Mouse (Mus musculus) embryonic facial prominence, embryonic 11.5 days (tissue): ENCODE results near the gene Nav3. TPM values are rescaled to one million over a fixed set of nuclear protein-coding genes. Genes with fewer than 3 reads are reported as not detected.

Experiments
- ATAC-seq: fragments of 200-750 bp; cut with Nextera tagmentation; replicated peaks from 2 replicates; pipeline ENCODE4 v1.8.0; 2017; ENCODE audit warnings: low read depth; ENCODE audit not compliant: insufficient number of reproducible peaks, low FRiP score, low TSS enrichment
- DNase-seq: peaks from one replicate; pipeline ENCODE4 v3.0.0-alpha.2; 2015; ENCODE audit warnings: low spot score
- H3K27ac ChIP-seq: fragments of 300-500 bp; sonication (generic); replicated peaks from 2 replicates; pipeline ENCODE4 v1.5.1; 2014; ENCODE audit warnings: mild to moderate bottlenecking, low read depth, low read length, control low read depth
- H3K27me3 ChIP-seq: fragments of 300-500 bp; sonication (generic); 2 replicates; pipeline ENCODE4 v1.6.1; 2014; ENCODE audit warnings: mild to moderate bottlenecking, low read length, moderate library complexity, mixed read lengths; ENCODE audit not compliant: control insufficient read depth, insufficient read depth
- H3K36me3 ChIP-seq: fragments of 300-500 bp; sonication (generic); replicated peaks from 2 replicates; pipeline ENCODE4 v1.6.1; 2014; ENCODE audit warnings: low read depth, mild to moderate bottlenecking, low read length, moderate library complexity, mixed read lengths; ENCODE audit not compliant: control insufficient read depth, insufficient read depth
- H3K4me1 ChIP-seq: fragments of 300-500 bp; sonication (generic); 2 replicates; pipeline ENCODE4 v1.6.1; 2014; ENCODE audit warnings: low read length, mixed read lengths; ENCODE audit not compliant: control insufficient read depth, insufficient read depth
- H3K4me2 ChIP-seq: fragments of 300-500 bp; sonication (generic); 2 replicates; pipeline ENCODE4 v1.6.1; 2014; ENCODE audit warnings: low read depth, mild to moderate bottlenecking, control low read depth, low read length, moderate library complexity
- H3K4me3 ChIP-seq: fragments of 300-500 bp; sonication (generic); 2 replicates; pipeline ENCODE4 v1.5.1; 2014; ENCODE audit warnings: low read depth, low read length, control low read depth
- H3K9ac ChIP-seq: fragments of 300-500 bp; sonication (generic); replicated peaks from 2 replicates; pipeline ENCODE4 v1.6.1; 2014; ENCODE audit warnings: mild to moderate bottlenecking, control low read depth, low read length
- H3K9me3 ChIP-seq: fragments of 300-500 bp; sonication (generic); replicated peaks from 2 replicates; pipeline ENCODE4 v1.6.1; 2016; ENCODE audit warnings: mild to moderate bottlenecking, low read length, inconsistent platforms, mixed read lengths; ENCODE audit not compliant: control insufficient read depth
- WGBS: fragments of 180-500 bp; shearing (Covaris S2); extraction: QIAGEN DNeasy Blood & Tissue Kit; methylation state at CpG from one replicate; pipeline ENCODE4 v1.1.7; 2014; 5-methylcytosine and 5-hydroxymethylcytosine counted together
- polyA plus RNA-seq: library from polyadenylated mRNA; unstranded; fragments of >200 nt; fragmentation: Nextera tagmentation; extraction: Ambion mirVana; gene quantifications from 2 replicates; pipeline ENCODE4 v1.2.1, GENCODE M21; 2014

Gene Nav3
- polyA plus RNA-seq, 1 experiment from 2014 or later: 3.2 TPM

GRCm38 (mm10) chr10:110453566-110453965 lies 2.4 kb downstream of the Nav3 start:
- Histone ChIP-seq H3K27me3 (peaks cover 9% of the 10 kb centered on the region), H3K4me1 (no peaks in the 10 kb centered on the region), H3K36me3 (no peaks in the 10 kb centered on the region), H3K9ac (no peak overlapping the region), H3K4me2 (no peak overlapping the region), H3K27ac (no peak overlapping the region), H3K9me3 (no peaks in the 10 kb centered on the region), H3K4me3 (no peak overlapping the region)
- WGBS: 45% methylated on average over 5 of the region's 5 CpGs
- no peak for DNase-seq
- no peak for ATAC-seq

GRCm38 (mm10) chr10:110440396-110440795 lies 15.6 kb downstream of the Nav3 start:
- Histone ChIP-seq H3K9ac (no peak overlapping the region), H3K27me3 (no peaks in the 10 kb centered on the region), H3K4me3 (no peak overlapping the region), H3K27ac (no peak overlapping the region), H3K4me1 (no peaks in the 10 kb centered on the region), H3K9me3 (no peaks in the 10 kb centered on the region), H3K36me3 (no peaks in the 10 kb centered on the region), H3K4me2 (no peak overlapping the region)
- WGBS: 85% methylated on average over 2 of the region's 2 CpGs
- no peak for ATAC-seq
- no peak for DNase-seq

DNA sequence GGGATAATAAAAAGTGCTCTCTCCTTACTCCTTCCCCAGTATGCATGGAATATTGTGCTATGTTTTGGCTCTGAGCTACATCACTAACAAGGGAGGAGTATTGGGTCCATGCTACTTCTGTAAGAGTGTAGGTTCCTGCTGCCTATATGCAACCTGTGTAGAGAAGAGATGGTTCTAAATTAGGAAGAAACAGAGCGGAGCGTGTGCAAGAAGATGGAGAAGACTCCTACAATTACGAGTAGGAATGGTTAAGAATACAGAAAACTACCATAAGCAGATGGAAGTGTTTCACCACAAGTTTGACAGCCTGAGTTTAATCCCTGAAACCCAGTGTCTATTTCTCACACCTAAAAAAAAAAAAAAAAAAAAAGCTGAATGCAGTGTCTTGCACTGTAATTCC lies 24.9 kb downstream of the Nav3 start:
- Histone ChIP-seq H3K27ac (no peak overlapping the region), H3K36me3 (no peaks in the 10 kb centered on the region), H3K9ac (no peak overlapping the region), H3K9me3 (no peaks in the 10 kb centered on the region), H3K4me2 (no peak overlapping the region), H3K27me3 (no peaks in the 10 kb centered on the region), H3K4me1 (no peaks in the 10 kb centered on the region; the same call in 1 of the 2 replicates), H3K4me3 (no peak overlapping the region)
- no peak for DNase-seq
- no peak for ATAC-seq
- 92% methylated on average over 3 of the region's 3 CpGs for WGBS

DNA sequence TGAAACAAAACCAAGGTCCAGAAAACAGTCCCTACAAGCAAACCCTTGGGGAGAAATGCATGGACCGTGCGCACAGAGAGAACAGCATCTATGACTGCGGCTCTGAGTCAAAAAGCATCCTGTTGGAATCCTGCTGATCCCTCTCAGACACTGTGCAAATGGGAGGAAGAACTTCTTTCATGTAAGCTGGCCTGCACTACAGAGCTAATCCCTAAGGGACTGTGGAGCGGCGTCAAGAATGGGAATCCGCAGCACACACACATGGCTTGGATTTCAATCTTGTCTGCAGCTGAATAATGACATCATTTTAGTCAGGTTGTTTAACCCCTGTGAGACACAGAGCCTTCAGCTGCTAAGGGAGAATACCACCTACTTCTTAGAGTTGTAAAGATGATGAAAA lies 26.4 kb downstream of the Nav3 start:
- H3K4me2 ChIP-seq: no peak overlapping the region
- WGBS: 33% methylated on average over 6 of the region's 6 CpGs
- H3K4me1 ChIP-seq: no peaks in the 10 kb centered on the region; the same call in 1 of the 2 replicates
- no peaks in the 10 kb centered on the region for H3K27me3 ChIP-seq
- DNase-seq (peak; percentile 36), ATAC-seq (peak; percentile 56; the same call in 1 of the 2 replicates)
- no peaks in the 10 kb centered on the region for H3K9me3 ChIP-seq
- no peaks in the 10 kb centered on the region for H3K36me3 ChIP-seq
- no peak overlapping the region for H3K27ac ChIP-seq
- H3K9ac ChIP-seq: no peak overlapping the region
- H3K4me3 ChIP-seq: no peak overlapping the region

DNA sequence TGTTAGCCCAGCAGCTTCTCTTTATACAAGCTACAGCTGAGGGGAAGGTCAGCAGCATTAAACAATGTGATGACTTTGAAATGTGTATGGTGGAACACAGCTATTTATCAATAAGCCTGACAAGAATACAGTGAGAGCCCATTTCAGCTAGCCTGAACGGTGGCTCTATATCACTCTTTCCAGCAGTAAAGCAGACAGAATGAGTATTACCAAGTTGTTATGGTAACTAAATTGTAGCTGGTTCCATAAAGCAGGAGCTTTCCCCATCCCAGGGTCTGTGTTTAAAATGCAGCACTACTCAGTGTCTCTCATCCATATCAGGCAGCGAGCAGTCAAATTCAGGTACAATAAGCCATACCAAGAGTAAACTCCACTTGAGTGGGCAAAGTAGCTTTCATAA lies 27.0 kb downstream of the Nav3 start:
- Histone ChIP-seq H3K4me1 (no peaks in the 10 kb centered on the region; the same call in 1 of the 2 replicates), H3K36me3 (no peaks in the 10 kb centered on the region), H3K4me3 (no peak overlapping the region), H3K27ac (no peak overlapping the region), H3K4me2 (no peak overlapping the region), H3K27me3 (no peaks in the 10 kb centered on the region), H3K9me3 (no peaks in the 10 kb centered on the region), H3K9ac (no peak overlapping the region)
- no peak; the same call in 1 of the 2 replicates for ATAC-seq
- DNase-seq: no peak
- 91% methylated on average over 2 of the region's 2 CpGs for WGBS

DNA sequence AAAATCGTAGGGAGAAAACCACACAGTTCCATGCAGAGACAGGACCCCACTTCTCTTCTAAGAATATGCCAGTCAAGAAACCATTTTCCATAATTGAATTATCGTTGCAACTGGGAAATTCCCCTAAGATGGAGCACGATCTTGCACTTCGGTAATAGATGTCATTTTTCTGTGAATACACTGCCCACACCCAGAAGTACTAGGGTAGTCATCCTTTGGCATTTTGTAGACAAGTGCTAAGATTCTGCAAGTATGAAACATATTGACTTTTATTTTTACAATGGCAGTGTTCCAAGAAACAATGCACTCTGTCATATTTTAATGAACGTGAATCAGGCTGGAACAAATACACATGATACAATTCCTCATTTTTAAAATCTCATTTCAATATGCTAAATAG lies 34.5 kb downstream of the Nav3 start:
- Histone ChIP-seq H3K4me1 (no peaks in the 10 kb centered on the region), H3K9ac (no peak overlapping the region), H3K9me3 (no peaks in the 10 kb centered on the region), H3K27ac (no peak overlapping the region), H3K36me3 (no peaks in the 10 kb centered on the region), H3K4me2 (no peak overlapping the region), H3K27me3 (no peaks in the 10 kb centered on the region), H3K4me3 (no peak overlapping the region)
- ATAC-seq: no peak
- 77% methylated on average over 5 of the region's 5 CpGs for WGBS
- DNase-seq: no peak

DNA sequence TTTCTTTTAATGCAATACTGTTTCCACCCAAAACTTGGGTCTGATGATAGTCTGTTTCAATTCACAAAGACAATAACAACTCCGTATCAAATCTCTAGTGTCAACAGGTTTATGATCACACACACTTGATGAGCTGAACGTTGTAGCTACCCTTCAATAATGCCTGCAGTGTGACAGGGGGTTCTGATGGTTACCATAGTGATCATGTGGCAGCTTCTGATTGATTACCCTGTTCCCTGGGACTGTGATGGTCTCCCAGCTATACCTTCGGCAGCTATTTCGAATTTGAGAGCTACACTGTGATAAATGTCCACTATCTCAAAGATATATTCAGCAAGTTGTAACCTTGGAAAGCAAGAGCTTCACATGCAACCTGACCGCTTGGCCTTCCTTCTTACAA lies 39.0 kb downstream of the Nav3 start:
- ATAC-seq (no peak), DNase-seq (no peak)
- Histone ChIP-seq H3K9me3 (no peaks in the 10 kb centered on the region), H3K27ac (no peak overlapping the region), H3K9ac (no peak overlapping the region), H3K4me1 (no peaks in the 10 kb centered on the region), H3K4me2 (no peak overlapping the region), H3K36me3 (no peaks in the 10 kb centered on the region), H3K4me3 (no peak overlapping the region), H3K27me3 (no peaks in the 10 kb centered on the region)
- WGBS: 77% methylated on average over 5 of the region's 5 CpGs

DNA sequence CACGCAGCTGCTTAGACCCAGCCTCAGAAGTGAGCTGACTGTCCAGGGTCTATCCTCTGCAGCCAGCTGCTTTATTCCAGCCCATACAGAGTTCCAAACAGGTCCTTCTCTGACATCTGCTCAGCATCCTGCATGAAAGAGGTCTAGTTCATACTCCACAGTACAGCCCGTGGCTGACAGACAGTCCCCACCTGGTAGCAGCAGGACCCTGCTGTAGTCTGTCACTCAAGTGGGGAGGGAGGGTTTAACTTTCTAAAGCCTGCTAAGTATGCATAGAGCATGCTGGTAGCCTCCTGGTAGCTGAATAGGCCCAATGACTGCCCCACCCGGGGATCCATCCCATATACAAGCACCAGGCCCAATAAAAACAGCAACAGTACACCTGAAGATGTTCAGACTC lies 40.4 kb downstream of the Nav3 start:
- ATAC-seq: 0 out of 2 replicates have a peak, but pooled peaks have one; percentile 44

More for the DNA sequence above, 40.4 kb downstream of the Nav3 start:
- no peak for DNase-seq
- Histone ChIP-seq H3K9me3 (no peaks in the 10 kb centered on the region), H3K36me3 (no peaks in the 10 kb centered on the region), H3K27ac (no peak overlapping the region), H3K4me3 (no peak overlapping the region), H3K4me1 (no peaks in the 10 kb centered on the region), H3K27me3 (no peaks in the 10 kb centered on the region), H3K9ac (no peak overlapping the region), H3K4me2 (no peak overlapping the region)
- WGBS: 62% methylated on average over 3 of the region's 3 CpGs
